ENCODE assay signal across 24 mouse cellular contexts in the genomic region with DNA sequence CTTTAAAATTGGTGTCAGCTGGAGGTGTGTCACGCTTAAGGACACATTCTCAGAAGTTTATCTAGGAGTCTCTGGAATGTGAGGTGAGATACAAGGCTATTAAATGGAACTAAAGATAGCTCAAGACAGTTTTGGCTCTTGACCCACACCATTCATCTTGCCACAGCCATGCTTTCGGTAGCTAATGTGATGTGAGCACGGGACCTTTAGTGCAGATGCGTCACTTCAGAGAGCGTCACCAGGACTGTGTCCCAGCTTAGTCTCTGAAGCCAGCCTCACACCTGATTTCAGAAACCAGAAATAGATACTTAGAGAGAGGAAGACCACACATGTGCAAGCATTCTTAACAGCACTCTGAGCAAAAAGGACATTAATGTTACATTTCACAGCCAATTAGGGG. TPM values are rescaled to one million over a fixed set of nuclear protein-coding genes. Genes with fewer than 3 reads are reported as not detected.
DNase-seq lines count a peak whose midpoint lies in the region; ATAC-seq and TF ChIP-seq lines count a peak whose summit lies in the region.
"Had no signal": no experiment of that assay in that cellular context is flagged by ENCODE, and none has a peak within 500 bp of the region (broad histone marks: within the 10 kb centered on the region; RNA-seq: fewer than 3 reads in every experiment).

No protein-coding gene starts in this region.

- in situ Hi-C loops in CH12.LX (cut with MboI; ENCODE audit: low pct_ligation_motif_present, low pct_unique_long_range_greater_than_20kb, low sequenced_read_pairs) = no loop called here

- WGBS in heart, embryonic 15.5 days = 36% methylated on average over 5 of the region's 5 CpGs

- H3K4me3 ChIP-seq in heart, embryonic 15.5 days = no peak overlapping the region
- H3K4me3 ChIP-seq in CH12.LX (replicated peaks in 1 of 3; ENCODE audit: low read depth in 2 of 3, low read length in 2 of 3, poor library complexity in 1 of 3) = no peak overlapping the region
- H3K4me3 ChIP-seq: forebrain, embryonic 10.5 days; forebrain, embryonic 13.5 days had no signal

- peaks cover 10% of the 10 kb centered on the region; the same call in 1 of the 2 replicates for H3K4me1 ChIP-seq in heart, embryonic 15.5 days (replicated peaks)
- H3K4me1 ChIP-seq in CH12.LX (ENCODE audit: control insufficient read depth in 1 of 2, insufficient read depth in 2 of 2) = no peaks in the 10 kb centered on the region
- H3K4me1 ChIP-seq: forebrain, embryonic 10.5 days; forebrain, embryonic 13.5 days had no signal

- H3K27ac ChIP-seq in heart, embryonic 15.5 days = peak overlapping the region; percentile 21; the same call in 1 of the 2 replicates
- no peak overlapping the region for H3K27ac ChIP-seq in CH12.LX (ENCODE audit: insufficient read depth, low read depth)
- H3K27ac ChIP-seq: forebrain, embryonic 10.5 days; forebrain, embryonic 13.5 days; hindbrain, embryonic 14.5 days; hindbrain, postnatal 0 days had no signal

- dilution Hi-C loops in CH12.LX (cut with MboI; ENCODE audit: extremely low pct_ligation_motif_present, extremely low pct_unique_long_range_greater_than_20kb, low sequenced_read_pairs) = no loop called here

- no peak for TF ChIP-seq RAD21 in CH12.LX (IDR thresholded peaks at IDR 0.05; ENCODE audit: low read depth, low read length)

- no peak overlapping the region for H3K9ac ChIP-seq in heart, embryonic 15.5 days
- no peak overlapping the region for H3K9ac ChIP-seq in CH12.LX (ENCODE audit: insufficient read depth, low read depth)
- H3K9ac ChIP-seq: forebrain, embryonic 13.5 days; hindbrain, embryonic 14.5 days had no signal

- TF ChIP-seq POLR2A in CH12.LX (IDR thresholded peaks at IDR 0.05; ENCODE audit: low read depth, low read length) = no peak

- no peaks in the 10 kb centered on the region for H3K36me3 ChIP-seq in heart, embryonic 15.5 days
- H3K36me3 ChIP-seq in CH12.LX (replicated peaks in 1 of 2; ENCODE audit: control insufficient read depth in 1 of 2, insufficient read depth in 1 of 2, low read length in 1 of 2) = no peaks in the 10 kb centered on the region
- H3K36me3 ChIP-seq: forebrain, embryonic 10.5 days had no signal

- no peaks in the 10 kb centered on the region for H3K9me3 ChIP-seq in heart, embryonic 15.5 days (replicated peaks)
- no peaks in the 10 kb centered on the region for H3K9me3 ChIP-seq in CH12.LX (replicated peaks; ENCODE audit: low read length)
- H3K9me3 ChIP-seq: forebrain, embryonic 10.5 days; forebrain, embryonic 13.5 days had no signal

- no peak for TF ChIP-seq CTCF in CH12.LX (conservative IDR thresholded peaks at IDR 0.05 in 1 of 2, IDR thresholded peaks at IDR 0.05 in 1 of 2; ENCODE audit: low read depth in 2 of 2, low read length in 2 of 2)

- H3K79me2 ChIP-seq in CH12.LX (replicated peaks; ENCODE audit: control insufficient read depth, extremely low read depth, insufficient read depth, poor library complexity, severe bottlenecking) = no peaks in the 10 kb centered on the region

- no peaks in the 10 kb centered on the region for H3K27me3 ChIP-seq in heart, embryonic 15.5 days
- H3K27me3 ChIP-seq in CH12.LX (replicated peaks) = no peaks in the 10 kb centered on the region
- H3K27me3 ChIP-seq: forebrain, embryonic 13.5 days had no signal

- ATAC-seq in heart, embryonic 15.5 days (replicated peaks; ENCODE audit: insufficient number of reproducible peaks, insufficient read depth, low FRiP score, low read depth) = no peak; the same call in 1 of the 2 replicates
- ATAC-seq: activated CD4-positive, CD25-positive, alpha-beta regulatory T cell, adult 4 months; CD4-positive, CD25-positive, alpha-beta regulatory T cell, adult 4 months; forebrain, embryonic 13.5 days; forebrain, embryonic 16.5 days; hindbrain, postnatal 0 days; inflammation-experienced regulatory T-cells, adult 6 months; intestine, embryonic 16.5 days had no signal

- peak; percentile 41 to 58 for DNase-seq in heart, adult 18-20 months
- no peak for DNase-seq in heart, postnatal 25 days (ENCODE audit: low spot score)
- DNase-seq in heart, adult 8-10 months (ENCODE audit: low spot score) = no peak
- no peak for DNase-seq in CH12.LX (ENCODE audit: extremely low read depth)
- DNase-seq in heart, postnatal 10 days = peak; percentile 32 to 66
- DNase-seq in adrenal gland, adult 2 months = no peak
- DNase-seq: adrenal gland, postnatal 10 days; adrenal gland, postnatal 36 days; cerebellum, adult 18-20 months; cerebellum, adult 9-10 months; cerebellum, postnatal 14 days; gastrocnemius, postnatal 25 days; kidney, adult 18-20 months; kidney, adult 9 months had no signal

- 0 out of 2 replicates have a peak overlapping the region, but pooled peaks have one; percentile 2 for H3K4me2 ChIP-seq in heart, embryonic 15.5 days
- H3K4me2 ChIP-seq in CH12.LX (ENCODE audit: insufficient read depth, low read depth, poor library complexity, severe bottlenecking) = no peak overlapping the region
- H3K4me2 ChIP-seq: forebrain, embryonic 13.5 days; hindbrain, embryonic 14.5 days had no signal

- TF ChIP-seq EP300 in CH12.LX (IDR thresholded peaks at IDR 0.05; ENCODE audit: low read length) = no peak

- intact Hi-C loops in heart, postnatal 25 days (cut with DNase I) = no loop called here
- intact Hi-C loops in heart, postnatal 10 days (cut with DNase I) = no loop called here

TF ChIP-seq in CH12.LX, 34 proteins besides CTCF, POLR2A, EP300 and RAD21:
- TF ChIP-seq BHLHE40 (IDR thresholded peaks at IDR 0.05; ENCODE audit: low read depth, low read length) = 0 out of 2 replicates have a peak, but pooled peaks have one; percentile 26
- TF ChIP-seq TCF12 (IDR thresholded peaks at IDR 0.05; ENCODE audit: low read depth, low read length) = no peak

RNA-seq across cellular contexts. Expression of a gene that starts 15.5 kb away (rescaled TPM):
- total RNA-seq in heart, adult 18-20 months (2021) = 1,000 to 10,000 TPM; 4,817 to 5,383 TPM
- 1,000 to 10,000 TPM; 5,468 to 5,495 TPM for total RNA-seq in heart, postnatal 25 days (2021)
- 2,014 and 2,378 TPM in 2 replicates for polyA plus RNA-seq in heart, embryonic 15.5 days (2015; fragmentation: Nextera tagmentation; extraction: Ambion mirVana)
- 1,000 to 10,000 TPM; 4,428 to 5,209 (median 4,678) TPM for total RNA-seq in heart, adult 8-10 months (2022)
- total RNA-seq in CH12.LX (2012; rRNA removed) (365 and 379 TPM in 2 replicates), CH12.LX (2014; rRNA removed) (403 and 410 TPM in 2 replicates)
- 476 and 483 TPM in 2 replicates for polyA plus RNA-seq in CH12.LX (2012; ENCODE audit: insufficient read length, low read depth)
- 1,000 to 10,000 TPM; 3,766 to 3,984 TPM for total RNA-seq in heart, postnatal 10 days (2021)
- 100 to 1,000 TPM; 133 to 206 TPM for total RNA-seq in adrenal gland, adult 2 months (2021)
- 200 and 240 TPM in 2 replicates for polyA plus RNA-seq in adrenal gland, adult 2 months (2012; rRNA removed)

Comparison
In these comparisons a context has a peak if more than half of its experiments do, and no peak if none do; other contexts are left out.
1. DNase-seq: peak in heart, adult 18-20 months (2 of 2) and heart, postnatal 10 days (2 of 2); none in heart, postnatal 25 days (single experiment), heart, adult 8-10 months (single experiment), CH12.LX (single experiment) and adrenal gland, adult 2 months (single experiment).
2. RNA of a gene that starts 15.5 kb away (total RNA-seq): 5,468 to 5,495 TPM in heart, postnatal 25 days, 4,817 to 5,383 TPM in heart, adult 18-20 months, 4,428 to 5,209 TPM in heart, adult 8-10 months and 3,766 to 3,984 TPM in heart, postnatal 10 days; 365 to 410 TPM in CH12.LX and 133 to 206 TPM in adrenal gland, adult 2 months; every median in the first group is over 4 times any median in the second.